Mouse (Mus musculus) E14TG2a.4 (cell line): ENCODE measurements around the gene Lenep.

ENCODE experiments used
- CTCF ChIP-seq: conservative IDR thresholded peaks from 2 replicates; pipeline ENCODE4 v1.5.1; 2014; ENCODE audit warnings: low read length
- NANOG ChIP-seq: IDR thresholded peaks from 2 replicates; pipeline ENCODE4 v1.6.1; 2014; ENCODE audit warnings: borderline replicate concordance, low read length, mixed read lengths
- POU5F1 ChIP-seq: IDR thresholded peaks from 2 replicates; pipeline ENCODE4 v1.6.1; 2014; ENCODE audit warnings: low read length, borderline replicate concordance

- TF ChIP-seq NANOG (no peak), CTCF (no peak), POU5F1 (no peak)
These were observed 27.9 kb upstream of the Lenep start, which contains the start of gene Pygo2 for GRCm38 (mm10) chr3:89430171-89431159.
